Mouse (Mus musculus): Measurements from ENCODE around the gene Olfr223. TPM values are rescaled to one million over a fixed set of nuclear protein-coding genes. Genes with fewer than 3 reads are reported as not detected.
"Not testable (repeated sequence)": the region's sequence is repeated elsewhere in the genome, so short reads cannot be mapped to it uniquely, and the experiment has no call there.

Olfr223 gene
- polyA plus RNA-seq, 1 experiment, result not detected

- WGBS, result 53% methylated on average over 4 of the region's 4 CpGs
- Histone ChIP-seq H3K4me1 (ENCODE audit: control insufficient read depth, insufficient read depth, low read length) (no peaks in the 10 kb centered on the region), H3K27ac (ENCODE audit: control insufficient read depth, insufficient read depth, low read depth, low read length, poor library complexity) (no peak overlapping the region), H3K4me3 (replicated peaks; ENCODE audit: control insufficient read depth, low read depth, low read length) (no peak overlapping the region)
- no peak for TF ChIP-seq CTCF (IDR thresholded peaks at IDR 0.05; ENCODE audit: control insufficient read depth, insufficient read depth, low read length)
Observed at GRCm38 (mm10) chr11:59614120-59614519, 21.0 kb upstream of the Olfr223 start.

- TF ChIP-seq POLR2A (IDR thresholded peaks at IDR 0.05; ENCODE audit: borderline replicate concordance, control insufficient read depth, low read depth, low read length) (no peak), CTCF (IDR thresholded peaks at IDR 0.05; ENCODE audit: control insufficient read depth, insufficient read depth, low read length) (no peak)
- Histone ChIP-seq H3K4me3 (replicated peaks; ENCODE audit: control insufficient read depth, low read depth, low read length) (no peak overlapping the region), H3K27ac (ENCODE audit: control insufficient read depth, insufficient read depth, low read depth, low read length, poor library complexity) (no peak overlapping the region), H3K4me1 (ENCODE audit: control insufficient read depth, insufficient read depth, low read length) (no peaks in the 10 kb centered on the region)
- 65% methylated on average over 5 of the region's 5 CpGs for WGBS
Observed at GRCm38 (mm10) chr11:59611646-59612045, 18.6 kb upstream of the Olfr223 start.

DNA sequence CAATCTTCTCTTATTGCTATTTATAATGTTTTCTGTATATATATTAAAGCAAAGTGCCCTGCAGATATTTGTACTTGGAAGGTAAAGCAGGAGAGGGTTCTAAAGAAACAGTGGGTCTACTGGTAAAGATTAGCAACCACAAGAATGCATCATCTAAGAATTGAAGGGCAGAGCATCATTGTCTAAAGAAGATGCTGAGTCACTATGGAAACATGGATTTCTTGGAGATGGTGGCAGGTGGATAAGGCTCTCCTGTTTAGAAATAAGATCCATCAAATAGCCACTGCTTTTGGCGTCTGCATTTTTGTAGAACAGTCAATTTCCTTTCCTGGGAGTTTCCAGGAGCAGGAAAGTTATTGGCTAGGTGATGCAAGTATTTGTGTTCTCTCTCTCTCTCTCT lies 9.2 kb upstream of the Olfr223 start:
- no peak overlapping the region for H3K27ac ChIP-seq (ENCODE audit: control insufficient read depth, insufficient read depth, low read depth, low read length, poor library complexity)
- no peak for TF ChIP-seq POLR2A (IDR thresholded peaks at IDR 0.05; ENCODE audit: borderline replicate concordance, control insufficient read depth, low read depth, low read length)
- no peak for TF ChIP-seq CTCF (IDR thresholded peaks at IDR 0.05; ENCODE audit: control insufficient read depth, insufficient read depth, low read length)
- H3K4me3 ChIP-seq (replicated peaks; ENCODE audit: control insufficient read depth, low read depth, low read length), result no peak overlapping the region
- H3K4me1 ChIP-seq (ENCODE audit: control insufficient read depth, insufficient read depth, low read length), result no peaks in the 10 kb centered on the region
- WGBS, result 43% methylated on average over 1 of the region's 1 CpGs

- TF ChIP-seq POLR2A (IDR thresholded peaks at IDR 0.05; ENCODE audit: borderline replicate concordance, control insufficient read depth, low read depth, low read length) (no peak), CTCF (IDR thresholded peaks at IDR 0.05; ENCODE audit: control insufficient read depth, insufficient read depth, low read length) (no peak)
- Histone ChIP-seq H3K27ac (ENCODE audit: control insufficient read depth, insufficient read depth, low read depth, low read length, poor library complexity) (no peak overlapping the region), H3K4me1 (ENCODE audit: control insufficient read depth, insufficient read depth, low read length) (no peaks in the 10 kb centered on the region), H3K4me3 (replicated peaks; ENCODE audit: control insufficient read depth, low read depth, low read length) (no peak overlapping the region)
- WGBS, result 73% methylated on average over 3 of the region's 3 CpGs
Observed at GRCm38 (mm10) chr11:59600872-59601271, 7.8 kb upstream of the Olfr223 start.

GRCm38 (mm10) chr11:59599211-59599610 lies 6.1 kb upstream of the Olfr223 start:
- WGBS, result 53% methylated on average over 7 of the region's 7 CpGs
- TF ChIP-seq CTCF (IDR thresholded peaks at IDR 0.05; ENCODE audit: control insufficient read depth, insufficient read depth, low read length), result no peak
- TF ChIP-seq POLR2A (IDR thresholded peaks at IDR 0.05; ENCODE audit: borderline replicate concordance, control insufficient read depth, low read depth, low read length), result no peak
- Histone ChIP-seq H3K27ac (ENCODE audit: control insufficient read depth, insufficient read depth, low read depth, low read length, poor library complexity) (no peak overlapping the region), H3K4me3 (replicated peaks; ENCODE audit: control insufficient read depth, low read depth, low read length) (no peak overlapping the region), H3K4me1 (ENCODE audit: control insufficient read depth, insufficient read depth, low read length) (no peaks in the 10 kb centered on the region)

GRCm38 (mm10) chr11:59596950-59597349 lies 3.9 kb upstream of the Olfr223 start:
- no peaks in the 10 kb centered on the region for H3K4me1 ChIP-seq (ENCODE audit: control insufficient read depth, insufficient read depth, low read length)
- 80% methylated on average over 8 of the region's 8 CpGs for WGBS
- H3K4me3 ChIP-seq (replicated peaks; ENCODE audit: control insufficient read depth, low read depth, low read length), result no peak overlapping the region
- H3K27ac ChIP-seq (ENCODE audit: control insufficient read depth, insufficient read depth, low read depth, low read length, poor library complexity), result no peak overlapping the region
- TF ChIP-seq CTCF (IDR thresholded peaks at IDR 0.05; ENCODE audit: control insufficient read depth, insufficient read depth, low read length) (no peak), POLR2A (IDR thresholded peaks at IDR 0.05; ENCODE audit: borderline replicate concordance, control insufficient read depth, low read depth, low read length) (no peak)

- TF ChIP-seq POLR2A (IDR thresholded peaks at IDR 0.05; ENCODE audit: borderline replicate concordance, control insufficient read depth, low read depth, low read length) (no peak), CTCF (IDR thresholded peaks at IDR 0.05; ENCODE audit: control insufficient read depth, insufficient read depth, low read length) (no peak)
- WGBS, result 18% methylated on average over 4 of the region's 4 CpGs
Observed at GRCm38 (mm10) chr11:59596091-59596490, 3.0 kb upstream of the Olfr223 start.

GRCm38 (mm10) chr11:59589496-59589895 lies 3.6 kb downstream of the Olfr223 start:
- Histone ChIP-seq H3K4me1 (ENCODE audit: control insufficient read depth, insufficient read depth, low read length) (no peaks in the 10 kb centered on the region), H3K27ac (ENCODE audit: control insufficient read depth, insufficient read depth, low read depth, low read length, poor library complexity) (no peak overlapping the region), H3K4me3 (replicated peaks; ENCODE audit: control insufficient read depth, low read depth, low read length) (no peak overlapping the region)
- 83% methylated on average over 8 of the region's 8 CpGs for WGBS
- TF ChIP-seq CTCF (IDR thresholded peaks at IDR 0.05; ENCODE audit: control insufficient read depth, insufficient read depth, low read length) (no peak), POLR2A (IDR thresholded peaks at IDR 0.05; ENCODE audit: borderline replicate concordance, control insufficient read depth, low read depth, low read length) (no peak)

More at GRCm38 (mm10) chr11:59596091-59596490, 3.0 kb upstream of the Olfr223 start:
- H3K4me1 ChIP-seq (ENCODE audit: control insufficient read depth, insufficient read depth, low read length), result no peaks in the 10 kb centered on the region
- no peak overlapping the region for H3K4me3 ChIP-seq (replicated peaks; ENCODE audit: control insufficient read depth, low read depth, low read length)
- no peak overlapping the region for H3K27ac ChIP-seq (ENCODE audit: control insufficient read depth, insufficient read depth, low read depth, low read length, poor library complexity)

DNA sequence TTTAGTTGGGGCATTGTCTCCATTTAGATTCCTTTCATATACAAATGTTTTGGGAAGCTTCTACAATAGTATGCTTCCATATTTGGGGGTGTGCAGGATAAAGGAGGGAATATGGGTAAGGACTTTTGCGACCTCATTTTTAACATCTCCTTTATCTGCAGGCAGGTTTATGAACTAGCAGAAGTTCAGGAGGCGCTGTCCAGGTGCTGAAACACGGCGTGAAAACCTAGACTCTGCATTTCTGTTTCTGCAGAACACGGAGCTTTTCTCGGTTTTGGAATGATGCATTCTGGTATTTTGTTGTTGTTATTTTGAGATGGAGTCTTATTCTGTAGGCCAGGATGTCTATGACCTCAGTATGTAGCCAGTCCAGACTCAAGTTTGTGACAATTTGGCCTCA lies 8.6 kb downstream of the Olfr223 start:
- Histone ChIP-seq H3K27ac (ENCODE audit: control insufficient read depth, insufficient read depth, low read depth, low read length, poor library complexity) (no peak overlapping the region), H3K4me1 (ENCODE audit: control insufficient read depth, insufficient read depth, low read length) (no peaks in the 10 kb centered on the region; the same call in 1 of the 2 replicates), H3K4me3 (replicated peaks; ENCODE audit: control insufficient read depth, low read depth, low read length) (no peak overlapping the region)
- 20% methylated on average over 6 of the region's 6 CpGs for WGBS
- no peak for TF ChIP-seq CTCF (IDR thresholded peaks at IDR 0.05; ENCODE audit: control insufficient read depth, insufficient read depth, low read length)
- TF ChIP-seq POLR2A (IDR thresholded peaks at IDR 0.05; ENCODE audit: borderline replicate concordance, control insufficient read depth, low read depth, low read length), result no peak

GRCm38 (mm10) chr11:59576135-59576534 lies 17.0 kb downstream of the Olfr223 start, which contains the start of gene Olfr222:
Gene Olfr222, minus strand, starts transcription at chr11:59576235.
- H3K27ac ChIP-seq (ENCODE audit: control insufficient read depth, insufficient read depth, low read depth, low read length, poor library complexity); H3K4me1 ChIP-seq (ENCODE audit: control insufficient read depth, insufficient read depth, low read length); H3K4me3 ChIP-seq (replicated peaks; ENCODE audit: control insufficient read depth, low read depth, low read length): not testable (repeated sequence)

Data from bone marrow, adult 2 months (tissue).